Mouse (Mus musculus) frontal cortex, postnatal 36 days (tissue): Measurements from ENCODE around the gene Rexo1.
A peak's percentile ranks its signal among the peaks of the same experiment; 100 is the strongest.
"Not testable (repeated sequence)": the region's sequence is repeated elsewhere in the genome, so short reads cannot be mapped to it uniquely, and the experiment has no call there.

ENCODE experiments used
- DNase-seq, 2 experiments: peaks; one replicate each; pipeline ENCODE4 v3.0.0; 2022; ENCODE audit warnings: low spot score in 2 of 2

Gene Rexo1

DNA sequence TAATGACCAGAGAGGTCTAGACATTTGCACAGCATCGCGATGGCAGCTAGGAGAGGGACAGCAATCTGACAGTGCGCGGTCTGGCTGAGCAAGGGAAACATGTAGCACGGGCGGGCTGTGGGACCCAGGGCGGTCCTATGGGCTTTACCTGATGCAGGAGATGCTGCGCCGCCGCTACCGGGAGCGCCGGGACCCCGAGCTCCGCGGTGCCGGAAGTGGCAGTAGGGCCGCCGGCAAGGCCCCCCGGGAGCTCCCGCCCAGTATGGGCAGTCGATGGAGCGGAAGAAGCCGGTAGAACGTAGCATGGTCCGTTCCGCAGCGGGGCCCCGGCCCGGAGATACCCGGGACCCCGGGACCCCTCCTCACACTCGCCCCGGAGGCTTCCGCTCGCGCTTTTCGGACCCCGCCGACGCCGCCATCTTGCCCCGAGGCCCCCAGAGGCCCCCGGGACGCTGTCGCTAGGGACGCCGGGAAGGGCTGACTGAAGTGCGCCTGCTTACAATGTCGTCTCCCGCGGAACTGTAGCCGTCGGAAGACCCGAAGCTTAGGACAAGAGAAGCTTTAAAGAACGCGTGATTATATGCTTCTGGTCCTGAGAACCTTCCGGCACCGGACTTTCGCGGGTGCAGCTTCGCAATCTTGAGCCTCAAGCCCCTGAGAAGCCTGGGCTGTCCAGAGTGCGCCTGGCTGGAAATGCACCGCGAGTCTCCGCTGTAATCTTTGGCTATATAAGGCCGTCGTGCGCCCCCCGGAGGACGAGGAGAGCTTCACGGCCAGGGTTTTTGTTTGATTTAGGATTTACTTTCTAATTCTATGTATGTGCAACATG lies at the start of gene Rexo1:
Gene Rexo1, minus strand, starts transcription at position 445 of the 829 bp plus-strand sequence.
- peak; percentile 95 to 97 for DNase-seq

DNA sequence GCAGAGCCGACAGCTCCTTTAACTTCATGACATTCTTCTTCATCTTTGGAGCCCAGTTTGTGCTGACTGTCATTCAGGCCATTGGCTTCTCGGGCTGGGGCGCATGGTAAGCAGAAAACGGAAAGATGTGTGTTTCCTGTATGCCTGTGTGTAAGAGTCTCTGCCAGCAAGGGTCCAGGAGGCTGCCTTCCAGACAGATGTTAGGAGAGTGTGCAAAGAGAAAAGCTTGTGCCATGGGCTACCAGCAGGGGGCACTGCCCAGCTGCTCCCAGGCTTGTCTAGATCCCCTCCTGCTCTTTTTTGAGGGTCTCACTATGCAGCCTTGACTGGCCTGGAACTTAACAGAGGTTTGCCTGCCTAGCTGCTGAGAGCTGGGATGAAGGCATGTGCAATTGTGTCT lies 49.7 kb upstream of the Rexo1 start:
- peak in 1 of 2 experiments; percentile 40 for DNase-seq

DNA sequence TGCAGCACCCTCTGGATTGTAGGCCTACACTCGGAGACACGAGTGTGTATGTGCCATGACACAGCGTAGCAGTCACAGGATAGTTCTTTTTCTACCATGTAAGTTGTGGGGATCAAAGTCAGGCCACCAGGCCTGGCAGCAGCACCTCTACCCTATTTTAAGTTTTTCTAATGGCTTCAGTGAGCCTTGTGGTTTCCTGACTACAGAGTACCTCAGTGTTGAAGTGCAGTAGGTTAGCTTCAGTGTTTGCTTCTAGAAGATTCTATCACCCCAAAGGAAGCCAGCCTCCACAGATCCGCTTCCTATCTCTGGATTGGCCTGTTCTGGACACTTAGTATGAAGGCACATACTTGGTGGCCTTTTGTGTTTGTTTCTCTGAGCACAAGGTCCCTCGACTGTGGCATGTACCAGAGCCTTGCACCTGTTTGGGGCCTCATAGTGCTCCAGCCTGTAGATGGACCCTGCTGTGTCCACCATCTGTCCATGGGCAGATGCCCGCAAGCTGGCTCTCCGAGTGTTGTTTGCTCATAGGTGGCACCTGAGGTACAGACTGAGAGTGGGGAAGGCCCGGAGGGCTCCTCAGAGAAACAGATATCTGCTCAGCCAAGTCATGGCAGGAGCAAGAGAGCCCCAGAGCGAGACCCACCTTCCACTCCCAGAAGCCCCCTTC lies 48.9 kb upstream of the Rexo1 start:
- DNase-seq: no peak

DNA sequence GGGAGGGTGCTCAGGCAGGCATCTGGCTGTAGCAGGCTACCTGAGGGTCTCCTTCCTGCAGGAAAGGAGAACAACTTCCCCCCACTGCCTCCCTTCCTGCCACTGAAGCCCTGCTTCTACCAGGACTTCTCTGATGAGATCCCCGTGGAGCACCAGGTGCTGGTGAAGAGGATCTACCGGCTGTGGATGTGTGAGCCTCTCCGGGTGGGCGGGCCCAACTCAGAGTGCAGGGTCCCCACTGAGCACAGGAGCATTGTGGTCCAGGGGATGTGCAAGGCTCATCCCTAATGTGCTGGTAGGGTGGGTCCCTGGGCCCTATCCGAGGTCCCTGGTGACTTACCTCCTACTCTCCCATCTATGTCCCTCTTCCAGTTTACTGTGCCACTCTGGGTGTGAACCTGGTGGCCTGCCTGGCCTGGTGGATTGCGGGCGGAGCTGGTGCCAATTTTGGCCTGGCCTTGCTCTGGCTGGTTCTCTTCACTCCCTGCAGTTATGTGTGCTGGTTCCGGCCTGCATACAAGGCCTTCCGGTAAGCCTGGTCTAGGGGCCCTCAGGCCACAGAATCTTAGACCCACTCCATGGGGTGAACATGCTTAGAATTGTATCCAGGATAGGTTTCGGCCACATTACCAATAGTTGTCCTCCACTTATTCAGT lies 48.0 kb upstream of the Rexo1 start:
- DNase-seq: no peak

DNA sequence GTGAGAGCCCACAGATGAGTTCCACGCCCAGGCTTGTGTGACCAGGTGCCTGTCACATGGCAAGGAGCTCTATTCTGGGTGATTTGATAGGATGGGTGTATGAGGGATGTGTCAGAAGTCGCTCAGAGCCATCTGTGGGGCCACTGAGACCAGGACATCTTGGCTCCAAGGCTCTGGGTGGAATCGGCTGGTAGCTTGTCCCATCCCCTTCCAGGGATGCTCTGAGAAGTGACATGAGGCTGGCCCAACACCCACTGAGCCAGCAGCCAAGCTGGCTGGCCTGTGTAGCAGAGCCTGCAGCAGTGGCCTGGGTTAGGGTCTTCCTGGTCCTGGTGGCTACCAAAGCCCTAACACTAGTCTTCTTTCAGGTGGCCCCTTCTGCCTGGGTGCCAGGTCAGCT lies 47.1 kb upstream of the Rexo1 start:
- DNase-seq: no peak

DNA sequence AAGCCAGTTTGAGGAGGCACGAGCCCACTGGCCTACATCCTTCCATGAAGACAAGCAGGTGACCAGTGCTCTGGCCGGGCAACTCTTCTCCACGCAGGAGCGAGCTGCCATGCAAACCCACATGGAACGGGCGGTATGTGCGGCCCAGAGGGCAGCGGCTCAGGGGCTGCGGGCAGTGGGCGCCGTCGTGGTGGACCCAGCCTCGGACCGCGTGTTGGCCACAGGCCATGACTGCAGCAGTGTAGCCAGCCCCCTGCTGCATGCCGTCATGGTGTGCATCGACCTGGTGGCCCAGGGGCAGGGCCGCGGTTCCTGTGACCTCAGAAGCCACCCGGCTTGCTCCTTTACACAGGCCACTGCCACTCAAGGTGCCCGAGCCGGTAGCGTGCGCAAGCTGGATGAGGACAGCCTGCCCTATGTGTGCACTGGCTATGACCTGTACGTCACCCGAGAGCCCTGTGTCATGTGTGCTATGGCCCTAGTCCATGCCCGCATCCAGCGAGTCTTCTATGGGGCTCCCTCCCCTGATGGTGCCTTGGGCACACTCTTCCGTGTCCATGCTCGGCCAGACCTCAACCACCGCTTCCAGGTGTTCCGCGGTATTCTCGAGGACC lies 45.5 kb upstream of the Rexo1 start:
- no peak for DNase-seq

DNA sequence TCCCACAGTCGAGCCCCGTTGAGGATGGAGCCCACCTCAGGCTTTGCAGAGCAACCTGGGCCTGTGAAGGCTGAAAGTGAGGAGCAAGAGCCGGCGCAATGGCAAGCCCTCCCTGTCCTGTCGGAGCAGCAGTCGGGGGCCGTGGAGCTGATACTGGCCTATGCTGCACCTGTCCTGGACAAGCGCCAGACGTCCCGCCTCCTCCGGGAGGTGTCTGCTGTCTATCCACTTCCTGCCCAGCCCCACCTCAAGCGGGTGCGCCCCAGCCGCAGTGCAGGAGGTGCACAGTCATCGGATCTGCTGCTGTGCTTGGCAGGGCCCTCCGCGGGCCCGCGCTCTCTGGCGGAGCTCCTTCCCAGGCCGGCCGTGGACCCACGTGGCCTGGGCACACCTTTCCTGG lies 44.9 kb upstream of the Rexo1 start:
- no peak for DNase-seq

DNA sequence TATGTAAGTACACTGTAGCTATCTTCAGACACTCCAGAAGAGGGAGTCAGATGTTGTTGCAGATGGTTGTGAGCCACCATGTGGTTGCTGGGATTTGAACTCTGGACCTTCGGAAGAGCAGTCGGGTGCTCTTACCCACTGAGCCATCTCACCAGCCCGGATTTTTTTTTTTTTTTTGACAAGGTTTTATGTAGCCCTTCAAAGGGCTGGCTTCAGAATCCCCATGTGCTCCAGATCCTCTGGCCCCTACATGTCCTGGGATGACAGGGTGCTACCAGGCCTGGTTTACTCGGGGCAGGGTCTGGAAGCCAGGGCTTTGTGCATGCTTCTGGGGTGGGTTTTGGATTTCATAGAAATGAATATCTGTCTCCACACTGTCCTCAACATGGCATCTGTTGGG lies 44.4 kb upstream of the Rexo1 start, which contains the start of gene Gm49322:
Gene Gm49322, plus strand, starts transcription at position 301 of the 400 bp plus-strand sequence.
- not testable (repeated sequence) for DNase-seq

DNA sequence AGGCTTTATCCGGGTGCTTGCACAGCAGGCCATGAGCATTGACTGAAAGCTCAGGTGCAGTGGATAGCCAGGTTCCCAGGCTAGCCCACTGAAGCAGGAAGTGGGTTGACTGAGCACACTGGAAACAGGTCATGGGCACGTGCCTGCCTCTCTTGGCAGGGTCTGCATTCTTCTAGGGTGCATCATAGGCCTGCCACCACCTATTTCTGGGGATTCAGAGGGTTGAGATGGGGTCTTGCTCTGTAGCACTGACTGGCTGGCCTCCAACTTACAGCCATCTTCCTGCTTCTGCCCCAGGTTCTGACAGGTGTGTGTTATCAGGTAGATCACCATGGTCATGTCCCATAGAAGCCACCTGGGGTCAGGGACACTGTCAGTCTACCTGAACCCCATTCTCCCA lies 43.6 kb upstream of the Rexo1 start:
- DNase-seq: no peak

DNA sequence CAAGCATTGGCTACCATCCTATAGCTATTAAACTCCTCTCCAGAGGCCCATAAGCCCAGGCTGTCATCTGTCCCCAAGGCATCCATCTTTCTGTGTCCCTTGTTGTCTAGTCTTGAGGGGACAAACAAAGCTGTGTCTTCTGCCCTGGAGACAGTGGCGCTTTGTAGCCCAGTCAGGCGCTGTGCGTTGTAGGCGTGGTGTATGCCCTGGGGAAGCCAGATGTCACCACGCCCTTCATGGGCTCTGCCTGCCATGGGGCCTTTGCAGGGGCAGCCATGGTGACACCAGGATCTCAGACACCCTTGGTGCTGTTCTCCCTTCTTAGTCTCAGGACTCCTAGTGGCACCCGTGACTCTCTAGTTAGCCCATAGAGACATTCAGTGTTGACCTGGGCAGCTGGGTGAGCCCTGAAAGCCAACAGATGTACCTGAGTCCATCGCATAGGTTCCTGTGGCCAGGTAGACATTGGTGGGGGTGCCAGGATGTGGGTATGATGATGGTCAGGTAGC lies 42.7 kb upstream of the Rexo1 start:
- DNase-seq: no peak

DNA sequence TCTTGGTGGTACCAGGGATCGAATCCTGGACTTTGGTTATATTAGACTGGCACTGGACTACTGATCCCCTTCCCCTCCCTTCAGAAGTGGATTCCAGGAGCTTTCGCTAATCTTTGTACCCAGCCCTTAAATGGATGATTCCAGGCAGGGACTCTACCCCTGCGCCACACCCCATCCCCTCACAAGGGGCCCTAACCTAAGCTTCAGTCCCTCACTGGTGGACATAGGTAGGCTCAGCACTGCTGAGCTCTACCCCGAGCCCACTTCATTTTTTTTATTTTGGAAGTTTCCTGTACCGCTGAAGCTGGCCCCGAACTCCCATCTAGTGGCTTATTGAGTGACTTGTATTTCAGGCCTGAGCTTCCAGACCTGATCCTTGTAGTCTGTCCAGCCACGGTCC lies 42.0 kb upstream of the Rexo1 start:
- no peak for DNase-seq

DNA sequence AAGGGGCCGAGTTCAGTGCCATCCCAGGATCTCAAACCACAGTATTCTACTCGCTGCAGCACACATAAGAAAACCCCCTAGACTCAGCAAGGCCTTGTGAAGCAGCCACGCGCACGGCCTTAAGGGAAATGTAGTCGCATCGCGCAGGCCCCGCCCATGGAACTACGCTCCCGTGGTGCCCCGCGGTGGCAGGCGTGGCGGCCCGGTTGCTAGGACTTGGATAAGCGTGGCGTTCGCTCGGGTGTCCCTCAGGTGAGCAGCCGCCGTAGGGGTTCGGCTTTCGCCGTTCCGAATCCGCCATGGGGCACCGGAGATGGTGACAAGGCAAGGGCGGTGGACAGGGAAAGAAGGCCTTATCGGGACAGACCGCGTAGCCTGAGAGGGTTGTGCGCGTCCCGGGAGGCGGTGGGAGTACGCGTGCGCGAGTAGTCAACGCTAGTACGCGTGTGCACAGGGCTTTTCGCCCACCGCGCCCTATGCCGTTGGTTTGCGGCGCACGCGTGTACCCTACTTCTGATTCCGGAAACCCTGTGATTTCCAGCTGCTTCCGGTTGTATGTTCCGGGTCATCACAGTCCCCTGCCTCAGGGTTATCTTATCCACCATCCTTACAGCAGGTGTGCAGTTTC lies 41.5 kb upstream of the Rexo1 start, which contains the start of the genes Scamp4 and Adat3:
Gene Scamp4, plus strand, starts transcription at position 175 of the 628 bp plus-strand sequence.
Gene Adat3, plus strand, starts transcription at position 183 of the 628 bp plus-strand sequence.
- peak; percentile 98 to 99 for DNase-seq

DNA sequence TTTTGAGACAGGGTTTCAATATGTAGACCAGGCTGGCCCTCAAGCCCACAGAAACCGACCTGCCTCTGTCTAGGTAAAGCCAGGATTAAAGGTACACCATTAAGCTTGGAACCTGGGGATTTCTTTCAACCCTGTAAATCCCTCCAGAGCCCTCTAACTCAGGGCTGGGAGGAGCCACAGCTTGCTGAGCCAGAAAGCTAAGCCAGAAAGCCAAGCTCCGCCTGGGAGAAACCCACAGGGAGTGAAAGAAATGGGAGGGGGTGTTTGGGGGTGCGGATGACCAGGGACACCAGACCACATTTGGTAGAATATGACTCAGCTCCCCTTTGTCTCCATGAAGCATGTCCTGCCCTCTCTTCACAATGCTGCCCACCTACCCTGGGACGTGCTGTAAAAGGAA lies 35.0 kb upstream of the Rexo1 start:
- no peak for DNase-seq

DNA sequence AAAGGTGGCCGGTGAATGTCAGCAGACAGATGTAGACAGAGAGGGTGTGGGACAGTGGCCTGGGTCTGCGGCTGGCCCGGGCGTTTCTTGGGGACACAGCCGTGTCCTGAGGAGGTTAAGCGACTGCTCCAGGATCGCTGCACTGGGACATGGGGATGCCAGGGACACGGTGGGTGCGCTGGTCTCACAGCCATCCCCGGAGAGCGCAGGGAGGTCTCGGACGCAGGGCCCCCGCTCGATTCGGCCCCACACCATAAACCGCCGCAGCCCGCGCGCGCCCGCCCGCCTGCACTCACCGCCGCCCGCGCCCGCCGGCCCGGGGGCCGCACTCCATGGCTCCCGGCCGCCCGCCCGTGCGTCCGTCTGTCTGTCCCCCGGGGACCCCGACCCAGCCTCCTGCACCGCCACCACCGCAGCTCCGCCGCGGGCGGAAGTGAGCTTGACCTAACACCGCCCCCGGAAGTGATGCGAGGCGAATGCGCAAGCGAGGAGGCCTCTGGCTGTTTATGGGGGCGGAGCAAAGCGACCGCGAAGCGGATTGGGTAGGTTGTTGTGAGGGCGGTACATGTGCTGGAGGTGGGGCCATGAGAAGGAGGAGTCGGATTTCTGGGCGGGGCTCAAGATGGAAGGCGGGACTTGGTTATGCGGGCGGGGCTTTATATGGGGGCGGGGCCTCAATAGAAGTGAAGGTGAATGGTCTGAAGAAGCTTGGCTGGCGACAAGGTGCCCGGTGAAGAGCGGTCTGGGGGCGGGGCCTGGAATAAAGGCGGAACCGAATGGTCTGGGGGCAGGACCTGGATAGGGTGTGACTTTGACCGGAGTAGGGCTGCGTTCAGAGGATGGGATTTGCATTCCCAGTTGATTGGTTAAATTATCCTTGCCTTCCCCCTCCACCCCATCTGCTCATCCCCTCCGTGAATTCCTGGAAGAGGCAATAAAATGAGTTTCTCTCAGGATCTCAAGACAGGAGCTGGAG lies 28.8 kb upstream of the Rexo1 start, which contains the start of gene Abhd17a:
Gene Abhd17a, minus strand, starts transcription at position 463 of the 976 bp plus-strand sequence.
- peak; percentile 90 to 91 for DNase-seq

DNA sequence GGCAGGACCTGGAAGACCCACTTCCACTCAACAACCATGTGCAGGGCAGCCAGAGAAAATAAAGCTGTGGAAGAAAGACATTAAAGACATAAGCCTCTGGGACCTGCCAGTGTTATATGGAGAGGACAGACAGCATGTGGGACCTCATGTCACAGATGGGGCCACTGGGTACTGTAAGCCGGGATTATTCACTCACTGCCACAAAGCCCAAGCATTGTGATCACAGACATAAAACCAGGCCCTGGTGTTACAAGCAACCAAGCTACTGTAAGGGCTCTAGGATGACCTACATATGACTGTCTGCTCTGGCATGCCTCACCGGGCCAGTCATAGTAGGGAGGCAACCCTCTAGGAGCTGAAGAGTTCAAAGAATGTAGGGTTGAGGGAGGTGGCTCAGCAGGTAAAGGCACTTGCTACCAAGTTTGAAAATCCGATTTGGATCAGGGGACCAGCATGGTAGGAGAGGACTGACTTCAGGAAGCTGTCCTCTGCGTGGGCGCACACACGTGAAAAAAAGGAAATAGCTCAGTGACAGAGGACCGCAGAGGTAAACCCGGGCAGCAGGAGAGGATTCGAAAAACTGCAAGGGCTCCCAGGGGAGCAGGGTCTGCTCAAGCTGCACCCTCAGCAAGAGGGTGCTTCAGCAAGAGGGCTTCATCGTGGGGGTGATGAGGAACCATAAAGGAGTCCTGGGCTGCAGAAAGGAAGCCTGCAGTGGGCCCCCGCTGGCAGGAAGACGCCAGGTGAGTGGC lies 27.9 kb upstream of the Rexo1 start:
- DNase-seq: no peak

DNA sequence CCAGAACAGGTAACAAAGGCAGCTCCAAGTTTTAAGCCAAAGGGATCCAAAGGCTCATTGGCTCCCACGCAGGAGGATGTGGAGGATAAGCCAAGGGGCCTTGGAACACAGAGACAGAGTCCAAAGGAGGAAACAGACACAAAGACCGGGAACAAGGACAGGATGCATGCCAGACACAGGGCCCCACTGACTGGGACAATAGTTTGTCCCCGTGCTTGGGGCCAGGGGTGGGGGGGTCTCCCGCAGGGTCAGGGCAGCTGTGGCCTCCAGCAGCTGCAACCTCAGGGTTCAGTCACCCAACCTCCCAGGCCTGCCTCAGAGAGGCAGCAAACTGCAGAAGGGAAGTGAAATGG lies 25.9 kb upstream of the Rexo1 start:
- DNase-seq: no peak

DNA sequence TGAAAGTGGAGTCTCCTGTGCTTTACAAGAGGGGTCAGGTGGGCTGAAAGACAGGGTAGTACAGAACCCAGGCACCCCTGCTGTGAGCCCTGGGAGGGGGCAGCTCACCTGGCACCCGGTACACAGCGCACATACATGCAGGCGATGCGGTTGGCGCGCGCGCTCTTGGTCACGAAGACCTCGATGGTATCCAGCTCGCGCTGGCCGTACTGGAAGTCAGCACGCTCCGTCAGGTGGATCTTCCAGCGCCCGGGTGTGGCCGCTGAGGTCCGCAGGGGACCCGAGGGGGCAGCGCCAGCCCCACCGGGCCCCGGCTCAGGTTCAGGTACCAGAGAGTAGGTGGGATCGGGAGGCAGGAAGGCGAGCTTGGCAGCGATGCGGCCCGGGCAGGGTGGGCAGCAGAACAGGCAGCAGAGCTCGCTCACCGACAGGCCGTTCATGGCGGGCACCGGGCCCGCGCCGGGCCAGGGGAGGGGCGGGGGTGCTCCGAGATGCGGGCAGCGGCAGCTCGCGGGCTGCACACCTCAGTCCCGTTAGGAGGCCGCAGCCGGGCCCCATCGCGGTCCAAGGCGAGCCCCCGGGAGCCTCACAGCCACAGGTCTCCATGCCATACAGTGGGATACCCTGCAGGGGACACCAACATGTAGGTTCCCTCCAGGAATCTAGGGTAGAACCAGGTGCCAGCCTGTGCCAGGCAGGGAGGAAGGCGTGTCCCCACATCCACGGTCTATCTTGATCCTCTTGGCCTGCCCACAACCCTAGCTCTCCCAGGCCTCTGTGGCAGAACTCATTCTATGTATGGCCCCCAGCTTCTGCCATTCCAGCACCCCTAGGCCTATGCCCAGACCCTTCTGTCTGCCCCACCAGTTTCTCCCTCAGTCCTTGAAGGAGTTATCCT lies 25.3 kb upstream of the Rexo1 start:
- no peak for DNase-seq

DNA sequence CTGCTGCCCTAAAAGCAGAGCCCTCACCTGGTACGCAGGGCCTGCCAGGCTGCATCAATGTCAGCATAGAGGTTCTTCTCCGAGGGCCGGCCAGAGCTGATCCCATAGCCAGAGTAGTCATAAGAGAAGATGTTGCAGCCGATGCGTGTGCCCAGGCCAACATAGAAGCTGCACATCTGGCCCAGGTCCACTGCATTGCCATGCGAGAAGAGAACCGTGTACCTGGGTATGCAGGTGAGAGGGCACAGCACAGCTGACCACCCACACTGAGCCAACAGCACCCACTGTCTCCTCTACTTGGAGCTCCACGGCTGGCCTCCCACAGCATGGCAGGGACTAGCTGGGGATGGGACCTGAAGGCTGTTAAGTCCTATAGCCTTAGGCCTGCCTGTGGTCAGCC lies 24.2 kb upstream of the Rexo1 start:
- no peak for DNase-seq
